Mouse (Mus musculus): Measurements from ENCODE around the gene Ranbp9. TPM values are rescaled to one million over a fixed set of nuclear protein-coding genes. Genes with fewer than 3 reads are reported as not detected.

Gene Ranbp9
- total and polyA plus RNA-seq, 3 experiments: 17.1 to 25.9 TPM; not detected in 1

DNA sequence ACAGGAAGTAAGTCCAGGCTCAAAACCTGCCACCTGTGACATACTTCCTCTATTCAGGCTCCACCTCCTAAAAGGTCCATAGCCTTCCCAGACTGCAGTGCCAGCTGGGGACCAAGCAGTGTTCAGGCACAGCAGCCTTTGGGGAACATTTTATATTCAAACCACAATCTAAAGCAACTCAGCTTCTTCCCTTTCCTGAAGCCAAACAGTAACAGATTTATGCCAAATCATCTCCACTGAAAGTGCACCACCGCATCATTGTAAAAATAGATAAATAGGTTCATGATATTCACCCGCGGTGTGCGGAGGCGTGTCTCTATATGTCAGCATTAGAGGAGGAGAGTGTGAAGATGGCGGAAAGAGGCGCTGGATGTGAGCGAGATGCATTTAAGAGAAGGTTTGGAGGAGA is 33.9 kb upstream of the Ranbp9 start:
- no peak overlapping the region for H3K4me3 ChIP-seq (ENCODE audit: control insufficient read depth in 1 of 2, insufficient read depth in 1 of 2, low read depth in 2 of 2, low read length in 2 of 2)
- H3K79me2 ChIP-seq (ENCODE audit: control insufficient read depth, insufficient read depth, low read length, poor library complexity): no peaks in the 10 kb centered on the region
- 0 out of 4 replicates have a peak, but pooled peaks cover 0 to 1% of the 10 kb centered on the region in 2 experiments for H3K27me3 ChIP-seq (ENCODE audit: control insufficient read depth in 1 of 2, insufficient read depth in 2 of 2, low read length in 2 of 2)
- no peak overlapping the region for H3K27ac ChIP-seq (ENCODE audit: control insufficient read depth, low read depth, low read length)
- TF ChIP-seq ELF1 (IDR thresholded peaks at IDR 0.05; ENCODE audit: low read depth, low read length) (0 out of 2 replicates have a peak, but pooled peaks have one; percentile 19), RCOR1 (IDR thresholded peaks at IDR 0.05; ENCODE audit: low read depth, low read length) (peak; percentile 40), CHD2 (IDR thresholded peaks at IDR 0.05; ENCODE audit: low read length) (no peak), EP300 (IDR thresholded peaks at IDR 0.05; ENCODE audit: low read depth in 1 of 2, low read length in 2 of 2) (no peak), POLR2A (IDR thresholded peaks at IDR 0.05; ENCODE audit: control insufficient read depth in 1 of 2, insufficient read depth in 1 of 2, low read depth in 1 of 2, low read length in 2 of 2, poor library complexity in 1 of 2) (peak in 1 of 2 experiments; percentile 38; a peak in 1 of 4 replicates), TCF12 (IDR thresholded peaks at IDR 0.05; ENCODE audit: low read depth, low read length) (no peak), MAZ (IDR thresholded peaks at IDR 0.05; ENCODE audit: low read depth, low read length) (0 out of 2 replicates have a peak, but pooled peaks have one; percentile 47)
- H3K9ac ChIP-seq (ENCODE audit: control insufficient read depth, low read depth, low read length, poor library complexity, severe bottlenecking): no peak overlapping the region
- DNase-seq (ENCODE audit: low read depth, low spot score): peak; percentile 66
- no peaks in the 10 kb centered on the region for H3K9me3 ChIP-seq (replicated peaks; ENCODE audit: insufficient read depth, low read length)
- H3K4me1 ChIP-seq (ENCODE audit: control insufficient read depth in 1 of 2, insufficient read depth in 2 of 2, low read length in 2 of 2): 0 out of 4 replicates have a peak, but pooled peaks cover 0 to 3% of the 10 kb centered on the region in 2 experiments
- H3K36me3 ChIP-seq (ENCODE audit: control insufficient read depth in 1 of 2, insufficient read depth in 2 of 2, low read length in 2 of 2): no peaks in the 10 kb centered on the region

DNA sequence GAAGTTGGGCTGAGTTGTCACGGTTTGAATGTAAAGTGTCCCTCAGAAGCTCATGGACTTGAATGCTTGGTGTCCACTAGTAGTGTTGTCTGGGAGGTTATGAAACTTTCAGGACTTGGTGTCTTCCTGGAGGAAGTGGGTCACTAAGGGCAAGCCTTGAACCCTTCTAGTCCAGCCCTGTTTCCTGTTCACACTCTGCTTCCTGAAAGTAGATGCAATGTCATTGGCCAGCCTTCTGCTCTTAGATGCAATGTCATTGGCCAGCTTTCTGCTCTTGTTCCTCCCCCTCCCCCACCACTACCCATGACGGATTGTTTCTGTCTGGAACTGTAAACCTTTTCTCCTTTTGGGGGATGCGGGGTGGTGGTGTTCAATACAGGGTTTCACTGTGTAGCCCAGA is 31.7 kb upstream of the Ranbp9 start:
- TF ChIP-seq E2F4 (IDR thresholded peaks at IDR 0.05; ENCODE audit: borderline replicate concordance, low read depth, low read length): no peak
- TF ChIP-seq ETS1 (IDR thresholded peaks at IDR 0.05; ENCODE audit: low read depth, low read length): no peak
- TF ChIP-seq MYC (IDR thresholded peaks at IDR 0.05; ENCODE audit: low read depth, low read length): no peak
- TF ChIP-seq ZNF384 (IDR thresholded peaks at IDR 0.05; ENCODE audit: low read depth, low read length): no peak
- no peak for TF ChIP-seq BHLHE40 (IDR thresholded peaks at IDR 0.05; ENCODE audit: borderline replicate concordance, low read depth, low read length)
- TF ChIP-seq TAL1 (IDR thresholded peaks at IDR 0.05; ENCODE audit: low read length): no peak
- TF ChIP-seq RCOR1 (IDR thresholded peaks at IDR 0.05; ENCODE audit: low read depth, low read length): no peak
- TF ChIP-seq SIN3A (IDR thresholded peaks at IDR 0.05; ENCODE audit: low read length): no peak
- Histone ChIP-seq H3K27ac (ENCODE audit: control insufficient read depth, low read depth, low read length) (no peak overlapping the region), H3K9ac (ENCODE audit: control insufficient read depth, low read depth, low read length, poor library complexity, severe bottlenecking) (no peak overlapping the region), H3K4me3 (ENCODE audit: control insufficient read depth in 1 of 2, insufficient read depth in 1 of 2, low read depth in 2 of 2, low read length in 2 of 2) (no peak overlapping the region), H3K27me3 (ENCODE audit: control insufficient read depth in 1 of 2, insufficient read depth in 2 of 2, low read length in 2 of 2) (0 out of 4 replicates have a peak, but pooled peaks cover 0 to 1% of the 10 kb centered on the region in 2 experiments), H3K4me1 (ENCODE audit: control insufficient read depth in 1 of 2, insufficient read depth in 2 of 2, low read length in 2 of 2) (0 out of 4 replicates have a peak, but pooled peaks cover 0 to 3% of the 10 kb centered on the region in 2 experiments), H3K36me3 (ENCODE audit: control insufficient read depth in 1 of 2, insufficient read depth in 2 of 2, low read length in 2 of 2) (no peaks in the 10 kb centered on the region), H3K79me2 (ENCODE audit: control insufficient read depth, insufficient read depth, low read length, poor library complexity) (no peaks in the 10 kb centered on the region), H3K9me3 (replicated peaks; ENCODE audit: insufficient read depth, low read length) (no peaks in the 10 kb centered on the region)
- DNase-seq (ENCODE audit: low read depth, low spot score): peak; percentile 26

DNA sequence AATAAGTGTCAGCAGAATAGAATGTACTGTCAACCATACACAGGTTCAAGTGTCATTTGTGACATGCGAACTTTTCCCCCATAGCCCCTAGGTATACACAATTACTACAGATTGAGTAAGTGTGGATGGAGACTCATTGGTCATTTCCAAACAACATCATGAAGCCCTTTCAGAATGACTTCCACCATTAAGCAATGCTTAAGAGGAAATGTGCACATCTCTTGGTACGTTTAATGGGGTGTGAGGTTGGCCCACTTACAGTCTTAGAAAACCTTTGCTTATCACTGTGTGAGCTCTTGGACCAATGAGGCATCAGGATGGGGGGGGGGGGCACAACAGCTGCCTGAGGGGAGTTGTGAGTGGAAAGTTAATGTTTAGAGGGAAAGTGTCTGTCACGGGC is 24.7 kb upstream of the Ranbp9 start:
- no peak for DNase-seq (ENCODE audit: low read depth, low spot score)
- Histone ChIP-seq H3K79me2 (ENCODE audit: control insufficient read depth, insufficient read depth, low read length, poor library complexity) (no peaks in the 10 kb centered on the region), H3K4me3 (ENCODE audit: control insufficient read depth in 1 of 2, insufficient read depth in 1 of 2, low read depth in 2 of 2, low read length in 2 of 2) (no peak overlapping the region), H3K4me1 (ENCODE audit: control insufficient read depth in 1 of 2, insufficient read depth in 2 of 2, low read length in 2 of 2) (no peaks in the 10 kb centered on the region), H3K9ac (ENCODE audit: control insufficient read depth, low read depth, low read length, poor library complexity, severe bottlenecking) (no peak overlapping the region), H3K27ac (ENCODE audit: control insufficient read depth, low read depth, low read length) (no peak overlapping the region), H3K9me3 (replicated peaks; ENCODE audit: insufficient read depth, low read length) (no peaks in the 10 kb centered on the region), H3K36me3 (ENCODE audit: control insufficient read depth in 1 of 2, insufficient read depth in 2 of 2, low read length in 2 of 2) (no peaks in the 10 kb centered on the region), H3K27me3 (ENCODE audit: control insufficient read depth in 1 of 2, insufficient read depth in 2 of 2, low read length in 2 of 2) (no peaks in the 10 kb centered on the region; a peak in 1 of 4 replicates)
- TF ChIP-seq MXI1 (IDR thresholded peaks at IDR 0.05; ENCODE audit: low read depth, low read length) (no peak), ZNF384 (IDR thresholded peaks at IDR 0.05; ENCODE audit: low read depth, low read length) (no peak), KAT2A (conservative IDR thresholded peaks at IDR 0.05; ENCODE audit: low read depth, low read length) (no peak), TCF12 (IDR thresholded peaks at IDR 0.05; ENCODE audit: low read depth, low read length) (no peak), ETS1 (IDR thresholded peaks at IDR 0.05; ENCODE audit: low read depth, low read length) (no peak), POLR2AphosphoS5 (IDR thresholded peaks at IDR 0.05; ENCODE audit: borderline replicate concordance, low read depth, low read length) (no peak), JUND (IDR thresholded peaks at IDR 0.05; ENCODE audit: low read depth, low read length) (no peak), GABPA (IDR thresholded peaks at IDR 0.05; ENCODE audit: low read depth, low read length) (no peak), SMC3 (IDR thresholded peaks at IDR 0.05; ENCODE audit: low read depth, low read length) (no peak), MAZ (IDR thresholded peaks at IDR 0.05; ENCODE audit: low read depth, low read length) (no peak), POLR2A (IDR thresholded peaks at IDR 0.05; ENCODE audit: control insufficient read depth in 1 of 2, insufficient read depth in 1 of 2, low read depth in 1 of 2, low read length in 2 of 2, poor library complexity in 1 of 2) (no peak), CHD2 (IDR thresholded peaks at IDR 0.05; ENCODE audit: low read length) (no peak)
